Mouse (Mus musculus): ENCODE results near the gene Kctd11. TPM values are rescaled to one million over a fixed set of nuclear protein-coding genes. Genes with fewer than 3 reads are reported as not detected.

The Kctd11 gene
- polyA plus RNA-seq, 1 experiment from 2014 or later = 0.89 TPM

- WGBS (ENCODE audit: insufficient replicate concordance) = 0% methylated on average over 38 of the region's 38 CpGs
- Histone ChIP-seq H3K9ac (peak within 1 kb of the TSS; percentile 90), H3K36me3 (peaks cover 36% of the 10 kb centered on the region), H3K27ac (peak within 1 kb of the TSS; percentile 99), H3K27me3 (no peaks in the 10 kb centered on the region), H3K4me2 (peak within 1 kb of the TSS; percentile 94), H3K4me1 (replicated peaks) (peaks cover 74% of the 10 kb centered on the region), H3K9me3 (replicated peaks) (no peaks in the 10 kb centered on the region), H3K4me3 (replicated peaks) (peak within 1 kb of the TSS; percentile 79)
- DNase-seq (peak; percentile 88), ATAC-seq (ENCODE audit: low read depth) (peak; percentile 89)
Observed at GRCm38 (mm10) chr11:69846198-69846680, 35.0 kb downstream of the Kctd11 start, which contains the start of gene Plscr3. TSS of gene Plscr3 (plus strand) at chr11:69846376.

GRCm38 (mm10) chr11:69838714-69839104, 42.5 kb downstream of the Kctd11 start:
- Histone ChIP-seq H3K36me3 (0 out of 2 replicates have a peak, but pooled peaks cover 3% of the 10 kb centered on the region), H3K27ac (peak overlapping the region; percentile 85), H3K4me3 (replicated peaks) (peak overlapping the region; percentile 70), H3K9me3 (replicated peaks) (no peaks in the 10 kb centered on the region), H3K27me3 (peaks cover 41% of the 10 kb centered on the region), H3K4me2 (peak overlapping the region; percentile 95), H3K4me1 (replicated peaks) (peaks cover 63% of the 10 kb centered on the region), H3K9ac (peak overlapping the region; percentile 80)
- DNase-seq = no peak
- 2% methylated on average over 7 of the region's 7 CpGs for WGBS (ENCODE audit: insufficient replicate concordance)
- peak; percentile 2; the same call in 1 of the 2 replicates for ATAC-seq (ENCODE audit: low read depth)

DNA sequence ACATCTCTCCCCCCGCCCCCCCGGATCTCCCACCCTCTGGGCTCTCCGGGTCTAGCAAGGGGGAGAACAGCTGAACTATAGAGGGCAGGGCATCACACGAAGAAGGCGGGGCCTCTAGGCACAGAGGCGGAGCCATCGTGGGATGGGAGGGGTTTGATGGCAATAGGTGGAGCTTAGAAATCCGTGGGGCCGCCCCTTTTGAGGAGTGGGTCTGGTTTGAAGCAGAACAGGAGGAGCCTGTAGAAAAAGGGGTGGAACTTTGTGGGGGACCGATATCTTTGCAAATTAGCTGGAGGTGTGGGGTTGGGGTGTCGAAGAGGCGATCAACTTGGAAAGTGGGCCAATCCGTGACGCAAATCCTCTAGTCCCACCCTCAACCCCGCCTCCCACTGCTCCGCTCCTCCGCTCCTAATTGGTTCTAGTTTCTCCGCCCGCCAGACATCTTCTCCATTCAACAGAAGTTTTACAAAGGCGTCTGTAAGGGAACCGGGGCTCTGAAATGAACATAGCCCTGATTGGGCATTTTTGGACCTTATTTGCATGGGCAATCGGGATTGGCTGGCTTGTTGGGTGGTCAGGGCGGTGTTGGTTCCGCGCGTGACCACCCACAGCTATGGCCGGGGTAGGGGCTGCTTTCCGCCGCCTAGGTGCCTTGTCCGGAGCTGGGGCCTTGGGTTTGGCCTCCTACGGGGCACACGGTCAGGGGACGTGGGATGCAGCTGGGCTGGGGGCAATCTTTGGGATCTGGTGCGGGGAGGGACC, 43.1 kb downstream of the Kctd11 start, which contains the start of gene Tmem256:
Gene Tmem256, plus strand, starts transcription at position 563 of the 762 bp plus-strand sequence.
- no peaks in the 10 kb centered on the region for H3K9me3 ChIP-seq (replicated peaks)
- peak within 1 kb of the TSS; percentile 85 for H3K27ac ChIP-seq
- H3K9ac ChIP-seq = peak within 1 kb of the TSS; percentile 80
- H3K4me2 ChIP-seq = peak within 1 kb of the TSS; percentile 95
- peak; percentile 96 for DNase-seq
- ATAC-seq (ENCODE audit: low read depth) = peak; percentile 89
- 0 out of 2 replicates have a peak, but pooled peaks cover 3% of the 10 kb centered on the region for H3K36me3 ChIP-seq
- H3K27me3 ChIP-seq = peaks cover 46% of the 10 kb centered on the region
- peak within 1 kb of the TSS; percentile 70 for H3K4me3 ChIP-seq (replicated peaks)
- under 1% methylated on average over 34 of the region's 34 CpGs for WGBS (ENCODE audit: insufficient replicate concordance)
- H3K4me1 ChIP-seq (replicated peaks) = peaks cover 65% of the 10 kb centered on the region

DNA sequence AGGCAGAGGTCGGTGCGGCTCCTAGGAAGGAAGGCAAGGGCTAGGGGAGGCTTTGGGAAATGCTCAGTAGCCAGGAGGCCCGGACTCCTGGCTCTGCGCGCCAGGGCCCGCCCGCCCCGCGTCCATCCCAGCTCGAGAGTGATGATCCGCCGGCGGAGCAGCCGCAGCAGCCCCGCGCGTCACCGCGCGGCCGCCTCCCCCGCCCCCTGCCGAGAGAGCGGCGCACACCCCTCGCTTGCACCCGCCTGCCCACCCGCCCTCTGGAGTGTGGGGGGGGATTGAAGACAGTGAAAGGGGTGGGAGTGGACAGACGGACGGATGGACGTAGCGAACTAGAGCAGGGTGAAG, 43.6 kb downstream of the Kctd11 start, which contains the start of gene Nlgn2:
Gene Nlgn2, minus strand, starts transcription at position 181 of the 348 bp plus-strand sequence.
- Histone ChIP-seq H3K36me3 (0 out of 2 replicates have a peak, but pooled peaks cover 3% of the 10 kb centered on the region), H3K27me3 (peaks cover 52% of the 10 kb centered on the region), H3K4me1 (replicated peaks) (peaks cover 59% of the 10 kb centered on the region), H3K27ac (peak within 1 kb of the TSS; percentile 85), H3K9ac (peak within 1 kb of the TSS; percentile 80), H3K4me2 (peak within 1 kb of the TSS; percentile 95), H3K9me3 (replicated peaks) (no peaks in the 10 kb centered on the region), H3K4me3 (replicated peaks) (peak within 1 kb of the TSS; percentile 70)
- ATAC-seq (ENCODE audit: low read depth) (peak; percentile 35), DNase-seq (no peak)
- WGBS (ENCODE audit: insufficient replicate concordance) = under 1% methylated on average over 32 of the region's 32 CpGs

DNA sequence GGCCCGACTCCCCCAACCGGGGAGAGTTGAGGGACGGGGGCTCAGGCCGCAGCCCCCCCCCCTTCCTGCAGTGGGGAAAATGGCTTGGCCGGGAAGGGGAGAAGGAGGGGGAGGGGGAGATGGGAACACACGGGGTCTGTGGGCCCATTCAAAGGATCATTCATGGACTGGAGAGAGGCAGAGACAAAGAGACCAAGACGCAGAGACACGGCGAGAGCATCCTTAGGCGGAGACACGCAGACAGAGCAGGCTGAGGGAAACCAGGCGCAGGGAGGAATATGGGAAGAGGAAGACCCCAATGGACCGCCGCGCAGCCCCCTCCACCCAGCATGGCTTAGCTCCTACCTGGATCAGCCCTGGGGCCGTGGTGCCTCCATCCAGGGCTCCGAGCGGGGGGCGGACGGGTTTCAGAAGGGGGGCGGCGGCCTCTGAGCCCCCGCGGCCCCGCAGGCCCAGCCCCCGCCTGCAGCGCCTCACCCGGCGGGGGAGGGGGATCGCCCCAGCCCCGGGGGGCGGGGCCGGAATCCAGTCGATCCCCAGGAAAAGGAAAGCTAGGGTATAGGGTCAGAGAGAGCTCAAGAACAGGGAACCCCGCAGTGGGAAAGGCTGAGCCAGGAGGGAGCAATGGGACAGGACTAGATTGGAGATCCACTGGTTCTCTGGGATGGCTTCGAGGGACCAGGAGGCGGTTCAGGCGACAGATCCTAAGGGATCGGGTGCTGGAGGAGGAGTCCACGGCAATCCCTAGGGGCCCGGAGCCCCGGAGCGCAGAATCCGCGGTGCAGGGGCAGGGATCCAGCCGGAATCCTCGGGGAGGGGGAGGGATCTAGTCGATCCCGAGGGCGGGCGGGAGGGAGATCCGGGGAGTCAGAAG, 44.3 kb downstream of the Kctd11 start:
- 0 out of 2 replicates have a peak, but pooled peaks cover 3% of the 10 kb centered on the region for H3K36me3 ChIP-seq
- peaks cover 58% of the 10 kb centered on the region for H3K4me1 ChIP-seq (replicated peaks)
- peak overlapping the region; percentile 70 for H3K4me3 ChIP-seq (replicated peaks)
- H3K4me2 ChIP-seq = peak overlapping the region; percentile 95
- peaks cover 58% of the 10 kb centered on the region for H3K27me3 ChIP-seq
- ATAC-seq (ENCODE audit: low read depth) (no peak), DNase-seq (no peak)
- H3K27ac ChIP-seq = peak overlapping the region; percentile 55
- peak overlapping the region; percentile 72 for H3K9ac ChIP-seq
- H3K9me3 ChIP-seq (replicated peaks) = no peaks in the 10 kb centered on the region
- 2% methylated on average over 50 of the region's 52 CpGs for WGBS (ENCODE audit: insufficient replicate concordance)

GRCm38 (mm10) chr11:69835966-69836335, 45.3 kb downstream of the Kctd11 start:
- Histone ChIP-seq H3K4me1 (replicated peaks) (peaks cover 65% of the 10 kb centered on the region), H3K9ac (no peak overlapping the region), H3K27ac (no peak overlapping the region), H3K4me3 (replicated peaks) (no peak overlapping the region; the same call in 1 of the 2 replicates), H3K27me3 (peaks cover 58% of the 10 kb centered on the region), H3K36me3 (0 out of 2 replicates have a peak, but pooled peaks cover 3% of the 10 kb centered on the region), H3K4me2 (peak overlapping the region; percentile 95), H3K9me3 (replicated peaks) (no peaks in the 10 kb centered on the region)
- WGBS (ENCODE audit: insufficient replicate concordance) = 17% methylated on average over 4 of the region's 4 CpGs
- no peak for ATAC-seq (ENCODE audit: low read depth)
- no peak for DNase-seq

DNA sequence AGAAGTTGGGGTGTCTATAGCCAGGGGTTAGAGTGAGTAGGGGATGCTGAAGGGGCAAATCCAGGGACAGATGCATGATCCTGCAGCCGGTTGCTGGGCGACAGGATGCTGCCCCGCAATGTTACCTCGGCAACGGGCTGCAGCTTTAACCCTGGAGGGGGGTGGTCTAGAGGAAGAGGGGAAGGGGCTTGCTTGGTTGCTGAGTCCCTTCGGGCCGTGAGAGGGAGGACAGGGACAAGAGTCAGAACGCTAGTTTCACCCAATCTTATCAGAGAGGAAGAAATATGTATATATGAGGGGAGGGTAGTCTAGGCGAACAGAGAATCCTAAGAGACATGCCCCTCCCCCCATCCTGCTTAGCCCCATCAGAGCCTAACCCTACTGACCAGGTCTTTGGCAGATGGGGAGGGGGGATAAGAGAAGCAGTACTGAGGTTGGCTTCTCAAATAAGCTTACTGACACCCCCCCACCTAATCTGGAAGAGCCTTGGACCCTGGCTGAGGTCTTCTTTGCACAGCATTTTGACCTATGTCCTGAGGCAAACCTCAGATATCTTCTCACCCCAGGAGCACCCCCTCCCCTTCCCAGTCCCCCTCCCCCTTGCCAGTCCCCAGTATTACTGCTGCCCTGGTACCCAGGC, 45.8 kb downstream of the Kctd11 start:
- peak overlapping the region; percentile 95; the same call in 1 of the 2 replicates for H3K4me2 ChIP-seq
- peaks cover 58% of the 10 kb centered on the region for H3K27me3 ChIP-seq
- WGBS (ENCODE audit: insufficient replicate concordance) = 15% methylated on average over 9 of the region's 9 CpGs
- ATAC-seq (ENCODE audit: low read depth) = no peak
- 0 out of 2 replicates have a peak, but pooled peaks cover 3% of the 10 kb centered on the region for H3K36me3 ChIP-seq
- no peak overlapping the region for H3K9ac ChIP-seq
- peaks cover 65% of the 10 kb centered on the region for H3K4me1 ChIP-seq (replicated peaks)
- DNase-seq = no peak
- H3K4me3 ChIP-seq (replicated peaks) = no peak overlapping the region; the same call in 1 of the 2 replicates
- no peak overlapping the region for H3K27ac ChIP-seq
- no peaks in the 10 kb centered on the region for H3K9me3 ChIP-seq (replicated peaks)

DNA sequence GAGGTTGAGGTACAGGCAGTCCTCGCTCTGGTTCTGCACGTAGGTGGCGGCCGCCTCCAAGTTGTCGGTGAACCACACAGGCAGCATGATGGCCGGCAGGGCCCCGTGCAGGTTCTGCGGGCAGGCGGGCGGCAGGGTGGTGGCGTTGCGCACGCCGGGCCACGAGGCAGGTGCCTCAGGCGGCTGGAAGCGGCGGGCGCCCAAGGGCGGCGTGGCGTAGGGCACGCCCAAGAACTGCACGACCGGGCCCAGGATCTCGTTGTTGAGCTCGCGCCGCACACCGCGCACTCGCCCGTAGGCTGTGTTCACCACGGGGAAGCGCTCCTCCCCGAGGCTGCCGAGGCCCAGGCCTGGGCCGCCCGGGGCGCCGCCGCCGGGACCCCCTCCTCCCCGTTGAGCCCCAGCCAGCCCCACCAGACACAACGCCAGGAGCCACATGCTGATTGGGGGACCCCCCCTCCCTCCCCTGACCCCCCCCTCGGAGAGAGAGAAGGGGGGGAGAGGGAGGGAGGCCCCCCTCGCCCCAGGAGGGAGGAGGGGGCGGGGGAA, 47.1 kb downstream of the Kctd11 start:
- H3K9me3 ChIP-seq (replicated peaks) = no peaks in the 10 kb centered on the region
- peak overlapping the region; percentile 68 for H3K9ac ChIP-seq
- peaks cover 61% of the 10 kb centered on the region for H3K27me3 ChIP-seq
- WGBS (ENCODE audit: insufficient replicate concordance) = 2% methylated on average over 45 of the region's 48 CpGs
- peak; percentile 55 for DNase-seq
- H3K27ac ChIP-seq = 0 out of 2 replicates have a peak overlapping the region, but pooled peaks have one; percentile 19
- H3K4me3 ChIP-seq (replicated peaks) = peak overlapping the region; percentile 53
- peaks cover 53% of the 10 kb centered on the region for H3K4me1 ChIP-seq (replicated peaks)
- peak overlapping the region; percentile 71 for H3K4me2 ChIP-seq
- no peaks in the 10 kb centered on the region for H3K36me3 ChIP-seq
- ATAC-seq (ENCODE audit: low read depth) = peak; percentile 21; the same call in 1 of the 2 replicates

DNA sequence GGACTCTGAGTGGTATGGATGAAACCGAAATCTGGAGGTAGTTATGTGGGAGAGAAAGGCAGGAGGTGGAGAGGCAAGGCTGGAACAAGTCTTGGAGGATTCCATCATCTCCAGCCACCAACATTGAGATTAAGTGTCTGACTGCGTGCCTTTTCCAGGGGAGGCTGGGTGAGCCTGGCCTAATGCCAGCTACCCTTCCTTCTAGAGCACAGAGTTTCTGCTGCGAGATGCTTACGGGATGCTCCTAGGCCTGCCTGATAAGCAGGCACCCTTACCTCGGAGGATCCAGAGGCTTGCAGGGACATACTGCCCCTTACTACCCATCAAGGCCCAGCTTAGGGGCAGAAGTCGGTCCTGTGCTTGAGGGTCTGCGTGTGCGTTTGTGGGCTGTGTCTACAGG, 47.7 kb downstream of the Kctd11 start:
- 43% methylated on average over 8 of the region's 8 CpGs for WGBS (ENCODE audit: insufficient replicate concordance)
- no peaks in the 10 kb centered on the region for H3K36me3 ChIP-seq
- peak overlapping the region; percentile 71 for H3K4me2 ChIP-seq
- no peaks in the 10 kb centered on the region for H3K9me3 ChIP-seq (replicated peaks)
- H3K4me3 ChIP-seq (replicated peaks) = peak overlapping the region; percentile 53
- DNase-seq (no peak), ATAC-seq (ENCODE audit: low read depth) (no peak)
- H3K27me3 ChIP-seq = peaks cover 61% of the 10 kb centered on the region
- peak overlapping the region; percentile 68 for H3K9ac ChIP-seq
- H3K4me1 ChIP-seq (replicated peaks) = peaks cover 51% of the 10 kb centered on the region
- no peak overlapping the region for H3K27ac ChIP-seq

- no peaks in the 10 kb centered on the region for H3K9me3 ChIP-seq (replicated peaks)
- 0 out of 2 replicates have a peak, but pooled peaks have one; percentile 24 for ATAC-seq (ENCODE audit: low read depth)
- peaks cover 24% of the 10 kb centered on the region for H3K36me3 ChIP-seq
- no peak overlapping the region for H3K4me3 ChIP-seq (replicated peaks)
- H3K27ac ChIP-seq = no peak overlapping the region
- H3K4me1 ChIP-seq (replicated peaks) = peaks cover 13% of the 10 kb centered on the region
- 76% methylated on average over 5 of the region's 5 CpGs for WGBS (ENCODE audit: insufficient replicate concordance)
- H3K4me2 ChIP-seq = no peak overlapping the region
- peaks cover 23% of the 10 kb centered on the region for H3K27me3 ChIP-seq
- no peak for DNase-seq
- H3K9ac ChIP-seq = no peak overlapping the region
Observed at GRCm38 (mm10) chr11:69828832-69829231, 52.4 kb downstream of the Kctd11 start.

All from liver, embryonic 13.5 days (tissue).